Mouse (Mus musculus) liver, embryonic 14.5 days (tissue): ENCODE data around the gene Col1a1.
A peak's percentile ranks its signal among the peaks of the same experiment; 100 is the strongest.

Experiments
- CTCF ChIP-seq: IDR thresholded peaks from 2 replicates; pipeline ENCODE4 v1.5.1; 2016; ENCODE audit warnings: antibody characterized with exemption, low read depth, control low read depth
- EP300 ChIP-seq: IDR thresholded peaks from 2 replicates; pipeline ENCODE4 v1.6.1; 2016; ENCODE audit warnings: antibody characterized with exemption, low read depth

- TF ChIP-seq CTCF (peak; percentile 86), EP300 (no peak)
These were observed 34.4 kb downstream of the Col1a1 start for GRCm38 (mm10) chr11:94970210-94970943.
